Mouse (Mus musculus) neural tube, embryonic 12.5 days (tissue): ENCODE results near the gene Kif13a. TPM values are rescaled to one million over a fixed set of nuclear protein-coding genes. Genes with fewer than 3 reads are reported as not detected.

Experiments
- ATAC-seq: fragments of 200-750 bp; cut with Nextera tagmentation; 2 replicates; pipeline ENCODE4 v1.8.0; 2017; ENCODE audit warnings: low read depth, mild to moderate bottlenecking, moderate TSS enrichment, moderate library complexity; ENCODE audit not compliant: low FRiP score
- H3K27ac ChIP-seq: fragments of 300-500 bp; sonication (generic); 2 replicates; pipeline ENCODE4 v1.5.1; 2016
- H3K27me3 ChIP-seq: fragments of 300-500 bp; sonication (generic); replicated peaks from 2 replicates; pipeline ENCODE4 v1.6.1; 2016; ENCODE audit warnings: mild to moderate bottlenecking
- H3K36me3 ChIP-seq: fragments of 300-500 bp; sonication (generic); 2 replicates; pipeline ENCODE4 v1.6.1; 2016; ENCODE audit warnings: mild to moderate bottlenecking
- H3K4me1 ChIP-seq: fragments of 300-500 bp; sonication (generic); 2 replicates; pipeline ENCODE4 v1.6.1; 2016
- H3K4me2 ChIP-seq: fragments of 300-500 bp; sonication (generic); replicated peaks from 2 replicates; pipeline ENCODE4 v1.6.1; 2016; ENCODE audit warnings: mild to moderate bottlenecking
- H3K4me3 ChIP-seq: fragments of 300-500 bp; sonication (generic); 2 replicates; pipeline ENCODE4 v1.5.1; 2016
- H3K9ac ChIP-seq: fragments of 300-500 bp; sonication (generic); 2 replicates; pipeline ENCODE4 v1.6.1; 2016; ENCODE audit warnings: mild to moderate bottlenecking
- H3K9me3 ChIP-seq: fragments of 300-500 bp; sonication (generic); 2 replicates; pipeline ENCODE4 v1.6.1; 2016; ENCODE audit warnings: mild to moderate bottlenecking
- WGBS: fragments of 180-500 bp; shearing (Covaris S2); methylation state at CpG from one replicate; pipeline ENCODE4 v1.1.7; 2016; 5-methylcytosine and 5-hydroxymethylcytosine counted together
- polyA plus RNA-seq: library from polyadenylated mRNA; unstranded; fragments of >200 nt; fragmentation: Nextera tagmentation; extraction: Ambion mirVana; gene quantifications from 2 replicates; pipeline ENCODE4 v1.2.1, GENCODE M21; 2016

Gene Kif13a
- polyA plus RNA-seq, 1 experiment from 2014 or later = 22.1 TPM

GRCm38 (mm10) chr13:46911960-46912359 lies 17.7 kb downstream of the Kif13a start:
- no peak overlapping the region for H3K4me3 ChIP-seq
- no peak for ATAC-seq
- H3K27me3 ChIP-seq = no peaks in the 10 kb centered on the region
- no peaks in the 10 kb centered on the region for H3K36me3 ChIP-seq
- no peaks in the 10 kb centered on the region for H3K9me3 ChIP-seq
- H3K4me2 ChIP-seq = no peak overlapping the region
- WGBS = 65% methylated on average over 6 of the region's 6 CpGs
- no peak overlapping the region for H3K27ac ChIP-seq
- H3K4me1 ChIP-seq = peaks cover 19% of the 10 kb centered on the region
- no peak overlapping the region for H3K9ac ChIP-seq

DNA sequence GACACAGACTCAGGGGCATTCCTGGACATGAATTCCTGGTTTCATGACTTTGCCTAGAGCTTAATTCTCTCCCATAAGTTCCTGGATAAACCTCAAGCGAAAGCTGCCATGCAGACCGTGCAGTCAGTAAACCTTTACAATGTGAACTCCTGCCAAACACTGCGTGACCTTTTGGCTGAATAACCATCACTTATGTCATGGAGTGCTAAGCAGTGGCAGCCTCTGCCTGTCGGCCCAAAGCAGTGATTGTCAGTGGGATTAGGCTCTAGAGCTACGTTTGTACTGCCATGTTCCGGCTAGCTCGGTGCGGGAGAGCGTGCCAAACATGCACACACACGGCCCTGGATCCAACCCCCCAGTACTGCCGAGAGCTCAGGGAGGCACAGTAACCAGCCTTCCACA lies 18.6 kb downstream of the Kif13a start:
- no peak for ATAC-seq
- H3K4me2 ChIP-seq = no peak overlapping the region
- H3K27ac ChIP-seq = no peak overlapping the region
- H3K27me3 ChIP-seq = no peaks in the 10 kb centered on the region
- WGBS = 45% methylated on average over 11 of the region's 11 CpGs
- no peak overlapping the region for H3K4me3 ChIP-seq
- H3K9me3 ChIP-seq = no peaks in the 10 kb centered on the region
- peaks cover 19% of the 10 kb centered on the region for H3K4me1 ChIP-seq
- no peaks in the 10 kb centered on the region for H3K36me3 ChIP-seq
- no peak overlapping the region for H3K9ac ChIP-seq

GRCm38 (mm10) chr13:46909946-46910345 lies 19.7 kb downstream of the Kif13a start:
- ATAC-seq = no peak
- H3K9ac ChIP-seq = no peak overlapping the region
- H3K27me3 ChIP-seq = no peaks in the 10 kb centered on the region
- WGBS = 65% methylated on average over 3 of the region's 3 CpGs
- no peaks in the 10 kb centered on the region for H3K9me3 ChIP-seq
- no peak overlapping the region for H3K4me3 ChIP-seq
- H3K27ac ChIP-seq = no peak overlapping the region
- peaks cover 19% of the 10 kb centered on the region for H3K4me1 ChIP-seq
- H3K4me2 ChIP-seq = no peak overlapping the region
- H3K36me3 ChIP-seq = no peaks in the 10 kb centered on the region

DNA sequence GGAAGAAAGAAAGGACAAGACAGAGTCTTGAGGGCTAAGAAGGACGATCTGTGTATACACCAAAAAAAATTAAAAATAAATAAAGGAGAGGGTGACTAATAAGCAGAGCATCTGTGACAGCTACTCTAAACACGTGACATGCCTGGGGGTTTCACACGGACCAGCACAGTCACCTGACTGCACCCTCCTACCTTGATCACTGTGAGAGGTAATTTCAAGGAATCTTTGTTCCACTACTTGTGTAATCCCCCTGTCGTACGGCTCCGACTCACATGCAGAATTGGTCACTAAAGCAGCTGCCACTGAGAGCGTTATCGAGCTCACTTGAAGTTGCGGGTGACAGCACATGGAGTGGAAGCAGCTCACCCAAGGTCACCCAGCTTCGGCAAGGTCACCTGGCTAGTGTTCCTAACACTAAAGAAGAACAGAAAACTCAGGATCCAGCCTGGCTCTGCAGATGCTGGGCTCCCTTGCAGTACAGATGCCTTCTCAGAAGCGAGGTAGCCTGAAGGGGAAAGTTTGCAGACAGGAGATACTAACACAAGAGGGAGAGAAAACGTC lies 20.6 kb downstream of the Kif13a start:
- Histone ChIP-seq H3K4me1 (peaks cover 19% of the 10 kb centered on the region), H3K4me3 (no peak overlapping the region), H3K27me3 (no peaks in the 10 kb centered on the region), H3K36me3 (no peaks in the 10 kb centered on the region), H3K4me2 (no peak overlapping the region), H3K9ac (no peak overlapping the region), H3K9me3 (no peaks in the 10 kb centered on the region), H3K27ac (no peak overlapping the region)
- ATAC-seq = no peak
- 83% methylated on average over 12 of the region's 12 CpGs for WGBS

- H3K27ac ChIP-seq = no peak overlapping the region
- H3K4me1 ChIP-seq = peaks cover 19% of the 10 kb centered on the region
- H3K27me3 ChIP-seq = no peaks in the 10 kb centered on the region
- no peak overlapping the region for H3K4me2 ChIP-seq
- H3K9ac ChIP-seq = no peak overlapping the region
- H3K4me3 ChIP-seq = no peak overlapping the region
- no peaks in the 10 kb centered on the region for H3K9me3 ChIP-seq
- 84% methylated on average over 2 of the region's 2 CpGs for WGBS
- no peak for ATAC-seq
- no peaks in the 10 kb centered on the region; the same call in 1 of the 2 replicates for H3K36me3 ChIP-seq
These were observed 21.3 kb downstream of the Kif13a start for GRCm38 (mm10) chr13:46908387-46908786.

- Histone ChIP-seq H3K9me3 (no peaks in the 10 kb centered on the region), H3K9ac (no peak overlapping the region), H3K27me3 (no peaks in the 10 kb centered on the region), H3K4me2 (no peak overlapping the region), H3K27ac (no peak overlapping the region), H3K4me3 (no peak overlapping the region), H3K4me1 (peaks cover 19% of the 10 kb centered on the region), H3K36me3 (peaks cover 5% of the 10 kb centered on the region)
- no peak for ATAC-seq
- 53% methylated on average over 10 of the region's 10 CpGs for WGBS
These were observed 21.8 kb downstream of the Kif13a start for GRCm38 (mm10) chr13:46907861-46908260.

- H3K27ac ChIP-seq = no peak overlapping the region
- H3K36me3 ChIP-seq = peaks cover 10% of the 10 kb centered on the region
- no peak for ATAC-seq
- no peak overlapping the region for H3K9ac ChIP-seq
- H3K4me2 ChIP-seq = no peak overlapping the region
- H3K9me3 ChIP-seq = no peaks in the 10 kb centered on the region
- peaks cover 19% of the 10 kb centered on the region for H3K4me1 ChIP-seq
- no peaks in the 10 kb centered on the region for H3K27me3 ChIP-seq
- 89% methylated on average over 4 of the region's 4 CpGs for WGBS
- H3K4me3 ChIP-seq = no peak overlapping the region
These were observed 22.6 kb downstream of the Kif13a start for GRCm38 (mm10) chr13:46907115-46907514.

DNA sequence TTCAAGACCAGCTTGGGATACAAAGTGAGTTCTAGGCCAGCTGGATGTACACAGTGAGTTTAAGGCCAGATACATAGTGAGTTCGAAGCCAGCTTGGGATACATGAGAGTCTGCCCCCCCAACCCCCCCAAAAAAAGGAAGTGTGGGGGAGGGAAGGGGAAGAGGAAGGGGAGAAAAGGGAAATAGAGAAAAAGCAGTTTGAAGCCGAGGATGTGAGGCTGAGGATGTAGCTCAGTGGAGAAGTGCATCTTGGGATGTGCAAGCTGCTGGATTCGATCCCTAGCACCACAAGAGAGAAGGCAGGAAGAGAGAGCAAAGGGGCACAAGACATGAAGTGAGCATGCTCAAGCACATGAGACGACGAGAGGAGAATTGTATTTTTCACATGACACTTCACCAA lies 23.7 kb downstream of the Kif13a start:
- peaks cover 13% of the 10 kb centered on the region for H3K4me1 ChIP-seq
- ATAC-seq = no peak
- no peak overlapping the region for H3K4me3 ChIP-seq
- no peak overlapping the region for H3K4me2 ChIP-seq
- WGBS = 92% methylated on average over 5 of the region's 5 CpGs
- no peak overlapping the region for H3K27ac ChIP-seq
- no peaks in the 10 kb centered on the region for H3K27me3 ChIP-seq
- peaks cover 10% of the 10 kb centered on the region for H3K36me3 ChIP-seq
- H3K9ac ChIP-seq = no peak overlapping the region
- no peaks in the 10 kb centered on the region for H3K9me3 ChIP-seq

GRCm38 (mm10) chr13:46904982-46905621 lies 24.6 kb downstream of the Kif13a start:
- WGBS = 93% methylated on average over 14 of the region's 14 CpGs
- Histone ChIP-seq H3K9ac (no peak overlapping the region), H3K36me3 (peaks cover 10% of the 10 kb centered on the region), H3K4me1 (peaks cover 7% of the 10 kb centered on the region), H3K9me3 (no peaks in the 10 kb centered on the region), H3K27ac (no peak overlapping the region), H3K27me3 (no peaks in the 10 kb centered on the region), H3K4me3 (no peak overlapping the region), H3K4me2 (no peak overlapping the region)
- no peak for ATAC-seq

DNA sequence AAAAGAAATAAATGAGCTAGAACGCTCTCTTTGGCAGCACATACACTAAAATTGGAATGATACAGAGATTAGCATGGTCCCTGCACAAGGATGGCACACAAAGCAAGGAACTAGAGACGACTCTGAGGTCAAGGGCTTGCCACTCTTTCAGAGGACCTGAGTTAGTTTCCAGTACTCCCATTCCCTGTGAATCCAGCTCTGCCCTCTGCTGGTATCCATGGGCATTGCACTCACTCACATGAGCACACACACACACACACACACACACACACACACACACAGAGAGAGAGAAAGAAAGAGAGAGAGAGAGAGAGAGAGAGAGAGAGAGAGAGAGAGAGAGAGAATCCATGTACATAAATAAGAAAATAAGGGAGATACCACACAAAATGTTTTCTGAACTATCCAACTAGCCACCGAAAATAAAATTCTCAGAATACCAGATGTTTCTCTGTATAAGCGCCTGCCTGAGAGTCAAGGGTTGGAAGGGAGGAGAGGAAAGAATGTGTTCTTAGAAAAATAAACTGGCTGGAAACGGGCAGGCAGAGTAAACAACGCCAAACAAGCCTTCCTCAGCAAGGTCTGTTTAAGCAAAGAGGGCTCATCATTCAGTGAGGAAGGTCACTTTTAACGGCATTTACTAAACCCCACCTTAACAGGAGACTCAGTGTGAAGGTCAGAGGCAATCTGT lies 27.0 kb downstream of the Kif13a start:
- H3K36me3 ChIP-seq = peaks cover 10% of the 10 kb centered on the region
- H3K4me3 ChIP-seq = no peak overlapping the region
- H3K4me2 ChIP-seq = no peak overlapping the region
- H3K27ac ChIP-seq = no peak overlapping the region
- WGBS = 91% methylated on average over 7 of the region's 7 CpGs
- ATAC-seq = no peak
- H3K9me3 ChIP-seq = no peaks in the 10 kb centered on the region
- H3K9ac ChIP-seq = no peak overlapping the region
- no peaks in the 10 kb centered on the region for H3K27me3 ChIP-seq
- peaks cover under 1% of the 10 kb centered on the region; the same call in 1 of the 2 replicates for H3K4me1 ChIP-seq

DNA sequence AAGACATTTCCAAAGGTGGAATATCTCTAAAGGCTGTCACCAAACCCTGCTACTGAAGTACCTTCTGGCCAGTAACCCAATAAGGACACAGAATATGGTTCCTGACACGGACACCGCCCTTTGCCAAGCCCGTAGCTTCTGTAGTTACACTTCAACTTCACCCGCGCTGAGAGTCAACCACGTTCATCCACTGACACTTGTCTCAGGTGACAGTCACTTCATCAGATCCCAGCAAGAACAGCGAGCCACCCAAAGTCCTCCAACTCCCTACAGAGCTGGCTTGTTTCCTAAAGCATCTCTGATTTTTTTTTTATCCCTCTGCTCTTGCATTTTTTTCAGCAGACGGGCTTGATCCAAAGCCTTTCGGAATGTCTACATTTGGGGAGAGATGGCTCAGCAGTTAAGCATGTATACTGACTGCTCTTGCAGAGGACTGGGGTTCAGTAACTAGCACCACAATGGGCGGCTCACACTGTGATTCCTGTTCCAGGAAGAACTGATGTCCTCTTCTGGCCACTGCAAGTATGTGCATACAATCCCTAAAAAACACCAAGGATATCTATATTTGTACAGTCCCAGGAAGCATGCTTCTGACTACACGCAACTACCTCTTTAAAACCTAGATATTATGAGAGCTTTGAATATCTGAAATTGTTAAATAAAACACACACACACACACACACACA lies 28.7 kb downstream of the Kif13a start:
- Histone ChIP-seq H3K36me3 (peaks cover 10% of the 10 kb centered on the region), H3K4me3 (no peak overlapping the region), H3K27me3 (no peaks in the 10 kb centered on the region), H3K9me3 (no peaks in the 10 kb centered on the region), H3K4me2 (no peak overlapping the region), H3K4me1 (no peaks in the 10 kb centered on the region), H3K27ac (no peak overlapping the region), H3K9ac (no peak overlapping the region)
- WGBS = 95% methylated on average over 11 of the region's 11 CpGs
- ATAC-seq = no peak

- Histone ChIP-seq H3K27ac (no peak overlapping the region), H3K36me3 (peaks cover 10% of the 10 kb centered on the region)
- 82% methylated on average over 2 of the region's 2 CpGs for WGBS
These were observed 30.8 kb downstream of the Kif13a start for GRCm38 (mm10) chr13:46898837-46899236.

More at GRCm38 (mm10) chr13:46898837-46899236, 30.8 kb downstream of the Kif13a start:
- H3K27me3 ChIP-seq = no peaks in the 10 kb centered on the region
- H3K4me2 ChIP-seq = no peak overlapping the region
- no peaks in the 10 kb centered on the region for H3K4me1 ChIP-seq
- no peaks in the 10 kb centered on the region for H3K9me3 ChIP-seq
- no peak for ATAC-seq
- no peak overlapping the region for H3K4me3 ChIP-seq
- no peak overlapping the region for H3K9ac ChIP-seq
